Mouse (Mus musculus) T-helper 1 cell (primary cell): ENCODE measurements at regions not wholly inside any gene's neighbourhood (a gene's known extent, or its start where the extent isn't known, plus 50 kb on each side); places are given as distances from the start of the nearest gene placed in this dataset.

ENCODE experiments used
- in situ Hi-C: fragments of 300-600 bp; cut with MboI, MseI; formaldehyde crosslinking; loops from one replicate; pipeline ENCODE4 v1.15.1; 2025; ENCODE audit warnings: high pct_unique_total_duplicates

DNA sequence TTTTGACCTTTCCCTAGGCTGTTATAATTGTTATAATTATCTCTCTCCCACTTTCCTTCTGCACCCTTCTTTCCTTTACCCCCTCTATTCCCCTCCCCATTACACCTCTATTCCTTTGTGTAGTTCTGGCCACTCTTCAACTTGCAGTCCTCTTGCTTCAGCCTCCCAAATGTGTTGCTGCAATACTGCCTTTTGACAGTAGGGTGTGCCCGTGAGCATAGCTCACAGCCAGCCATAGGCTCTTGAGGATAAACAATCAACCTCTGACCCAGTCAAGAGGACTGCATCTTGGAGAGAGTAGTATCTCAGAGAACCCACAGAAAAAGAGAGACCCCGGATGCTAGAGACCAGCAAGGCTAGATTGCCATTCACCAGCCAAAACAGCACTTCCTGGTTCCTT lies 184.9 kb upstream of the 4930535I16Rik start:
- in situ Hi-C loops, result no loop called here

DNA sequence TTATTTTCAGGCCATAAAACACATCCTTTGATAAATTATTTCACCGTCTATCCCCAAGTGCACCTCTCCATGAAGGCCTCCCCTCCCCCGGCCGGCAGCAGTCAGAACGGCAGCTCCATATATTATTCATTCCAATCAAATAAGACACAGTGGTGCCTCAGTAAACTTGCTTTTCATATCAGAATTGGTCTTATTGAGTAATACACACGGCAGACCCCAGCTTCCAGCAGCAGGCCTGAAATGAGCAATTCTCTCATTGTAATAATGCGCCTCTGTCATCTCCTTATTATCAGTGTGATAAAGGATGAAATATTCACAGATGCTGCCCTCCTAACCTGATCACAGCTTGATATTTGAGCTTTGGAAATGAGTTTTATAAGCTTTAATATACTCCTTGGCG lies 169.0 kb upstream of the 4930535I16Rik start:
- in situ Hi-C loops, result no loop called here

DNA sequence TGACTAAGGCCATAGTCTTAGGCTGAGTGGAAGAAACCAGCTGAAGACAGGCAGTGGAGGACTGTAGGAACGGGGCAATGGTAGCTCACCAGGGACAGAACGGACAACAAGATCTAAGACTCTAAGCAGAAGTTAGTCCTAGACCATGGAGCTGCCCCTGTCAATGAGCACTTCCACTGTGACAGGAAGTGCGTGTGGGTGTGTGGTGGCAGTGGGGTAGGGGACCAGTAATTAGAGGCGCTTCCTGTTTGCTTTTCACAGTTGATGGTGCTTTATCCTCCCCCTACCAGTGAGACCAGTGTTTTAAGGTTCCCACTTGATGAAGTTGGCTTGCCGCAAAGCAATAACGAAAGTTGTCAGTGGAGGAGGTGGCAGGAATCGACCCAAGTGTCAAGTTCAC lies 168.4 kb upstream of the 4930535I16Rik start:
- in situ Hi-C loops, result no loop called here

DNA sequence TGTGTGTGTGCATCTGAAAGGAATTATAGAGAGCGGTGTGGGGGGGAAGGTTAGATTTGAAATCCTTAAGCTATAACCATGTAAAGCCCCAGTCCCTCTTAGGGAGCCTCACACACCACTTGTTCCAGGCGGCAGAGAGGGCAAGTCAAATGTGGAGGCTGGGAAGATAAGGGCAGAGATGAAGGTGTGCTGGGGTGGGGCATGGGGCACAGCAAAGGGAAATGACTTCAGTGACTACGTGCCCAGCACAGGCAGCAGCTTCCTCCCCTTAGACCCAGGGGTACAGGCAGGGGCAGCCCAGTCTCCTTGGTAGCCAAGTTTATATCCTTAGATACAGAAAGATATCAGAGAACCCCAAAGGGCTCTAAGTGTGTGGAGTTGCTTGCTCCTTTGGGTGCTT lies 161.8 kb upstream of the 4930535I16Rik start:
- in situ Hi-C loops, result no loop called here

DNA sequence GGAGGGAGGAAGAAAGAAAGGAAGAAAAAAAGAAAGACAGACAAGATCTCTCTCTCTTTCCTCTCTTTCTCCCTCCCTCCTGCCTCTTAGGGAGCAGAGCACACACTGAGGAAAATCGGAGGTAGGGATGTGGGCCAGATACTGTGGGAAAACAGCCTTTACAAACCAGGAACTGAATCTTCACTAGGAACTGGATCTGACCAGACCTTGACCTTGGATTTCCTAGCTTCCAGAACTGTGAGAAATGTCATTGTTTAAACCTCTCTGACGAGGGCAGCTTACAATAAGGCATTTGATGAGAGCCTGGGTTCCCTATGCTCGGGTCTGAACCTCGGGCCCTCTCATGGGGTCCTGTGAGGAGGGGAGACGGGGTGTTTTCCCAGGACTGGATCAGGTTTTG lies 157.7 kb upstream of the 4930535I16Rik start:
- in situ Hi-C loops, result no loop called here

DNA sequence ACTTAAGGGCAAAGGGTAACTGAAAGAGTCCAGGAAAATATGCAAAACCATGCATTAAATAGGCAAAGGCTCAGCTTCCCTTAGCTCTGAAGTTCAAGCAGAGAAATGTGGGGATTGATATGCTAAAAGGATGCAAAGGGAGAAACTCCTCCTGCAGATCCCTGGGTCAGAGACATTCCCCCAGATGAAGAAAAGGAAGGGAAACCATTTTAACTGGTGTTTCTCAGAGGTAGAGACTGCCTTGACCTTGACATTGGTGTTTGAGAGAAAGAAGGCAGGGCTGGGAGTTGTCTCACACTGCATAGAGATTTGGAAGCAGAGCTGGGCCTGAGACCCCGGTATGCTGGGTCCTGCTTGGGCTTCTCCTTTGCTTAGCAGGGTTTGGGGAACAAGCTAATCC lies 155.8 kb upstream of the 4930535I16Rik start:
- in situ Hi-C loops, result no loop called here

DNA sequence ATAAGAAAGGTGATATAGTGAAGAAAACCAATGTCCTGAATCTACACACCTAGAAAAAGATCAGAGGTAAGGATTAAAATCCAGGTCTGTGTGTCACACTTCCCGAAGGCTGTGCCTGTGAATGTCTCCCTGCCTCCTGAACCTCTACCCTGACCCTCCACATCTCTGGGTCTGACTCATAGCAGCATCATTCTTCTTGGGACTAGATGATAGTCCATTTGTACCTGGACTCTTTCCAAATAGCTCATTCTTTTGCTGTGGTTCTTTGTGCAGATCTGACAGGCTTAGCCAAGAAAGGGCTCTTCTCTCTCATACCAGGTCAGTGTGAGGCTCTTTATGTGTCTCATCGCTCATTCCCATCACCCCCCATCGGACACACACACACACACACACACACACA lies 146.8 kb upstream of the 4930535I16Rik start:
- in situ Hi-C loops, result no loop called here

DNA sequence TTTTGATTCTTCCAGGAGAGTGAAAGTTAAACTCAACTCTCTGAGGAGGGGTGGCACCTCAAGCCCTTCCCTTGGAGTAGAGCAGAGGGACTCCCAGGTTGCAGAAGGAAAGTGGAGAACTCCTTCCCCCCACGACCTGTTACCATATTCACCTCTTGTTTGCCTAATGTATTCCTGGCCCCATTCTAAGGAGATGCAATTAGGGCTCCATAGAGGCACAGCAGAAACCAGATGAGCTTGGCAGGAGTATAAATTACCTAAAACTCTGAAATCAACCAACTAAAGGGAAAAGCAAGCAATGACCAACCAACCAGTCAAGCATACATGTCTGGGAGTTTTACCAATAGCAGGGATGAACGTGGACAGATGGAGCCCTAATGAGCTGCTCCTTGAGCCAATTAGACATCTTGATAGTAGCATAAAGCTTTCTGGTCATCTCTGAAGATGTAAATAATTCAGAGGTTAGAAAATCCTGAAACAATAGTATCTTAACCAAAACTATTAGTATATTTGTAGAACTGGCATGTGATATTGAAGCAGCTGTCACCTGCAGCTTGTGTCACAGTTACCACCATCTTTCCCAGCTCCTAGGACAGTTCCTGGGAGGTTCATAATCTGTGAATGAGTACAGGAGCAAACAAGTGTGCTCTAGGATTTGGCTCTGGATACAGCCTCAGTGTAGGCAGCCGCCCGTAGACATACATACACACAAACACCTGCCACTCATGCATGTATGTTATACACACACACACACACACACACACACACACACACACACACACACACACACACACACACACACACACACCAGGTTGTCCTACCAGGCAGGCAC lies 145.7 kb upstream of the 4930535I16Rik start:
- in situ Hi-C loops, result no loop called here

DNA sequence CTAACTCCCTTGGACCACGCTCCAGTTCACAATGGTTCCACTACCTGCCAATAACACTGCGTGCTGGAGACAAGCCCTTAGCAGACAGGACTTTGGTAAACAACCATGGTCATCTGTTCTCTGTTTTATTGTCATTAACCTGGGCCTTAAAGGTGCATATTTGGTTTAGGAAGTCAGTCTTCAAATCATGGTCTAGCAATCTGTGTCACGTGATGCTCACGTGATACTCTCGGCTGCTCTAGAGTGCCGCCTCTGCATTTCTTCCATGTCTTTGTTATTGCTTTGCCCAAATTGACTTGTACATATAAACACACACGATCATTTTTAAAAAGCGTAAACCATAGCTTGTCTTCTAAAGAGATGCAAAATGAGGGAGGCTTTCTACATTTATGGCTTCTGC lies 139.8 kb upstream of the 4930535I16Rik start:
- in situ Hi-C loops, result no loop called here

DNA sequence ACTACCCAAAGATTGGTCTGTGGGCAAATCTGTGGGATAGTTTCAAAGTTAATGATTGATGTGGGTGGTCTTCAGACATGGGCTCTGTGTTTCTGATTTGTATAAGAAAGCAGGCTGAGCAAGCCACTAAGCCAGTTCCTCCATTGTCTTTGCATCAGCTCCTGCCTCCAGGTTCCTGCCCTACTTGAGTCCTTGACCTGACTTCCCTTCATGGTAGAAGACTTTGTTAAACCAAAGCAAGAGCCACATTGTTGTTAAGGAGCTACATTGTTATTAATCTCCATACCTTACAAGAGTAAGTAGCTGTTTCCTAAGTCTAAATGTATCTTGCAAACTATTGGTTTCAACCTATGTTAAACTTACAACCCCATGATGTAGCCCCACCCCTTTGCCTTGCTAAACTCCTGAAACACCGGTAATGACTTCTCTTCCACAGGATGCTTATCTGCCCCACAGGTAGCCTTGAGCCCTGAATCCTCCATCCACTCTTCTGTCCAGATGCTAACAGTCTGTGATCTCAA lies 136.5 kb upstream of the 4930535I16Rik start:
- in situ Hi-C loops, result no loop called here

DNA sequence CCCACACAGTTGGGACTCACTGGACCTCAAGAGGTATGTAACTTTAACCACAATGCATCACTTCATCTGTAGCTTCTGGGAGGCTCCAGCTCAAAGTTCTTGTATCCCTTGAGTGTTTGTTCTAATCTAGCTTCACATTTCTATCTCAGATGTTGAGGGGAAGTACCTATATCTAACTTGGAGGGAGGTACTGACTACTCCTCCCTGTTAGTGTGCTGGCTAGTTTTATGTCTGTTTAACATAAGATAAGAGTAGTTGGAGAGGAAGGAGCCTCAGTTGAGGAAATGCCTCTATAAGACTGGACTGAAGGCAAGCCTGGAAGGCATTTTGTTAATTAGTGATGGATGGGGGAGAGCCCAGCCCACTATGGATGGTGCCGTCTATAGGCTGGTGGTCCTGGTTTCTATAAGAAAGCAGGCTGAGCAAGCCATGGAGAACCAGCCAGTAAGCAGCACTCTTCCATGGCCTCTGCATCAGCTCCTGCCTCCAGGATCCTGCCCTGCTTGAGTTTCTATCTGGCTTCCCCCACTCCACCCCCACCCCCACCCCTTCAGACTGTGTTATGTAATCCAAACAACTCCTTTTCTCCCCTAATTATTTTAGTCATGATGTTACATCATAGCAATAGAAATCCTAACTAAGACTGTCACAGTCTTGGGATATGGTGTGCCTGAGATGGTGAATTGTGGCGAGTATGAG lies 135.7 kb upstream of the 4930535I16Rik start:
- in situ Hi-C loops, result no loop called here

DNA sequence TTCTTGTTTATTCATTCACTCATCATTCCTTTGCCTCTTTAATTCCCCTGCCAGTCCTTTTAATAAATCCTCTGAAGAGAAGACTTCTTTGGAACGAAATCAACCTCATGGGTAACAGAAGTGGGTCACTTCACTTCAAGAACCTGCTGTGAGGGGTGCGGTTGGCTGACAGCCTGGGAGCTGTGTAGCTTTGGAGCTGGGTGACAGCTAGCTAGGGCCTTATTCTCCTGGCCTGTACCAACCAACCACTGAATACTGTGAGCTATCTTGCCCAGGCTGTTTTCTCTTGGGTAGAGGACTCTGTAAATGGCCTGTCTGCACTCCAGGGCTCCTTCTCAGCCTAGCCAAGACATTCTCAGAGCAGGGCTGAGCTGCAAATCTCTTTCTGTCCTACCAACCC lies 134.6 kb upstream of the 4930535I16Rik start:
- in situ Hi-C loops, result no loop called here

DNA sequence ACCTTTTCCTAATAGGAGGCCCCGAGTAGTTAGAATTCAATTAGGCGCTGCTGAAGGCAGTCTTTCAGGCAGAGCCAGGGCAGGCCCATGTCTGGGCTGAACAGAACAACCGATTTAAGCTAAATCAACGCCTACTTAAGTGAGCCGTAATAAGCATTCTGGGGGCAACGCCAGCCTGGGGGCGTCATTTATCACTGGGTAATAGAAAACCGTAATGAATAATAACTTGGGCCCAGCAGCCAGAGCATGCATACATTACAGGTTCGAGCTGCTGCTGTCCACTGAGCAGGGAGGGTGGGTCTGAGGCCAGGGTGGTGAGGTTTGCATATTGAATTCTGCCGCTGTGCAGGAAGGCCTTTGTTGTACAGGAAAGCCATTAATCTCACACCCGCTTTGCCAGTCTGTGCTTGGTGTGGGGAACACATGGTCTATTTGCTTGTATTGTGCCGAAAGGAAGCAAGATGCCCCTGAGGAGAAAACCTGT lies 130.6 kb upstream of the 4930535I16Rik start:
- in situ Hi-C loops, result no loop called here

DNA sequence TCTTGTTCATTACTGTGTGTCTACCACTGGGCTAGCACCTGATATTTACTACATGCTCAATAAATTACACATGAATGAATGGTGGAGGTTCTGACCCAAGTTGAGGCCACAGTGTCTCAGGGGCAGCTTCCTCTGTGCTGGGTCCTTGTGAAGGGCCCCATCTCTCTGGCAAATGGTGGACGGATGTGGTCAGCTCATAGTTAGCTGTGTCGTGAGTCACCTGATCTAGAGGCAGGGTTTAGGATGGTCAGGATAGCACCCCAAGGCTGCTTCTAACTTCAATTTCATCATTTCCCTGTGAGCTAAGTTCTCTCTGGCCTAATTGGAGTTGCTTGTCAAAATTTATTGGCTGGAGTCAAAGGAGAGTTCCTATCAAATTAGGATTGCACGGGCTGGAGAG lies 130.1 kb upstream of the 4930535I16Rik start:
- in situ Hi-C loops, result no loop called here

DNA sequence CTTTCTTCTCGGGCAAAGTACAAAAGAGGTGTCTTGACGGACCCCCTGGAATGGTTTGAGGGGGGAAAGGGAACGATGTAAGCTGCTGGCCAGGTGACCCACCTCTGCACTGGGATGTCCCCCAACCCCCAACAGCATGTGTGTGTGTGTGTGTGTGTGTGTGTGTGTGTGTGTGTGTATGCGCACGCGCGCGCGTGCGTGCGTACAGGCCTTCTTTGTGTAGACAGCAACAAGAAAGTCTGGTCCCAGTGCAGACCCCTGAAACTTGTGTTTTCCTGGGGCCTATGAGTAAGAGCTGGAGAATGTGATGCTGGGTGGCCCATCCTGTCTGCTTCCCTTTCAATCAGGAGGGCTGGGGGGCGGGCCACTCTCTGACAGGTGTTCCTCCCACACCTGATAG lies 118.7 kb upstream of the 4930535I16Rik start:
- in situ Hi-C loops, result no loop called here

DNA sequence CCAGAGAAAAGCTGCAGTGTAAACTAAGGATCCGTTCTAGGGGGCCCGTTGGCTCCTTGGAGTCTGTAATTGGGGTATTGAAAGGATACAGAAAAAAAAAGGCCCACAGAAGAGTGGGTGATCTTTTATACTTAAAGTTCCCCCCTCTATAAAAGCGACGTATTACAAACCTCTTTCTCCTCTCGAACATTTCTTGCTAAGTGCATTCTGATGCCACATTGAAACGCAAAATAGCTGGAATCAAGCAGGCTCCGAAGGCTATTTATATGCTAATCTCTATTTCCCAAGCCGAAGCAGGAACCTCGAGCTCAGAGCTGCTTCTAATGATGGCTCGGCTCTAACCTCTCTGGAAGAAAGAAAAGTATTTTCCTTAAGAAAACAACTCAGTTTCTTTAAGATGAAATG lies 117.8 kb upstream of the 4930535I16Rik start:
- in situ Hi-C loops, result no loop called here

DNA sequence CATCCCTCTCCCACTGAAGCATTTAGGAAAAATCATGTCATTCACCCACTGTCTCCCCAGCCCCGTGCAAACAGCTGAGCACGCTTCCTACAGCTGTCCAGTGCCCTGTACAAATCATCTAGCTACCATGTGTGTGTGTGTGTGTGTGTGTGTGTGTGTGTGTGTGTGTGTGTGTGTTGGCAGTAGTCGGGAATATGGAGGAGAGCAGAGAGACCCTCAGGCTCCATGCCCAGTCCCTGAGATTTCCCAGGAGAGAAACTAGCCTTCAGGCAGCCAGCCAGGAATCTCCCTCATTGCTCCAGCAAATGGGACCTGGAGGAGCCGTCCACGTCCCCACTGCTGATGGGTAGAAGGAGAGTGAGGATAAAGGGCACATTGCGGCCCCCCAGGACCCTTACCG lies 117.4 kb upstream of the 4930535I16Rik start:
- in situ Hi-C loops, result no loop called here

DNA sequence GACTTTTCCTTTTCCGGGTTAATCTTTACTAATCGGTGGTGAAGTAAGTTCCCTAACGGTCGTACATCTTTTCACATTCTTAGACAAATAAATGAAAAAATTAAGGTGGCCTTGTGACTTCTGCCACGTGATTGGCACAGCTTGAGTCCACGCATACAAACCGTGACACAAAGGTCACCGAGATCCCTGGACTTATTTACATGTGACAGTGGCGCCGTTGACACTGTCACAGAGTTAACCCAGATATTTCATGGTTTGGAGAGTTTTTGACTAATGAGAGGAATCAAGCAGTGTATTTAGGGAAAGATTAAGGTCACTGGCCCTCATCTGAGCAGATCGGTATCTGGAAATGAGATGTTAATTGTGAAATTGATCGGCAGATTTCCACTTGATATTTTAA lies 110.2 kb upstream of the 4930535I16Rik start:
- in situ Hi-C loops, result no loop called here

DNA sequence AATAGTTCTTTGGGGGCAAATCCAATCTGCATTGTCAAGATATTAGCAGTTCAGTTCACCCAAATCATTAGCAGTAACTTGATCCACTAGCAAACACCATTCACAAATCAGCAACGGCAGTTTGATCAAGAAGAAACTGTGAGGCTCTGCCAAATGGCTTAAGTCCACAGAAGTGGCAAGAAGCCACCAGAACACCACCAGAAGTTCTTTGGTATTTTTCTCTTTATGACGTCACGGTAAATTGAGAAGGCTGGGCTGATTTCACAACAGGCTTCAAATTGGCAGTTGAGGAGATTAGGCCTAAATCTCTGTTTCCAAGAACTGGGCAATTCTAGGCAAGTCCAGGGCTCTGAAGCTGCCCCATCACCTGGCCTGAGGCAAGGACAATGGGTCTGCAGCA lies 98.6 kb upstream of the 4930535I16Rik start:
- in situ Hi-C loops, result no loop called here

DNA sequence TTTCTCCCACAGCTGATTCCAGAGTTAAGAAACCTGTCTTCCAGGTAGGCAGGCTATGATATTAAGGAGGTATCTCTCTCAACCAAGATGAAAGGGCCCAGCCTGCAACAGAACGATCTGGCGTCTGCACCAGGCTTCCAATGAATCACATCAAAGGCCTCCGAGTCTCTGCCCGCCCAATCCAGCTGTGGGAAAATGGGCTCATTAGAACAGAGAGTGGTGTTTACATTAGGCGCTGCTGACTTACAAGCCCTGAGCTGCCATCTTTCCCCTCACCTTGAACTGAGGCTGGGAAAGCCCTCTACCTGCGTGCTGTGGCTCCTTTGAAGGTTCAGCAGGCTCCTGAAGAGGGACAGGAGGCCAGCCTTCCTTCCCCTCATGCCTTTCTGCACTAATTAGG lies 97.5 kb upstream of the 4930535I16Rik start:
- in situ Hi-C loops, result no loop called here

DNA sequence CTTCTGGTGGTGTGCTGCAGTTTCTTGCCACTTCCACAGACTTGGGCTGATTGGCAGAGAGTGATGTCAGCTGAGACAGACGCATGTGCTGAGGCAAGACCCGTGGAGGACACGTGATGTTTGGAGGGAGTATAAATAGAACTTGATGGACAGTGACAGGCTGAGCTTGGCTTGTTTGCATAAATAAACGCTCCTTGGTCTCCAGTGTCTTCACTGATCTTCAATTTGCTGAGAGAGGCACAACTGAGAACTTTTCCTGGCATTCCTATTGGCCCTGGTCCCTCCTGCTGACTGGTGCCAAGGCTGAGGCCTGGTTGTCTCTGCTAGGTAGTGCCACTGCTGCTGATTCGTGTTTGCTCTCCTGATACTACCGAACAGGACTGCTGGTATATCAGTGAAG lies 94.6 kb upstream of the 4930535I16Rik start:
- in situ Hi-C loops, result no loop called here

DNA sequence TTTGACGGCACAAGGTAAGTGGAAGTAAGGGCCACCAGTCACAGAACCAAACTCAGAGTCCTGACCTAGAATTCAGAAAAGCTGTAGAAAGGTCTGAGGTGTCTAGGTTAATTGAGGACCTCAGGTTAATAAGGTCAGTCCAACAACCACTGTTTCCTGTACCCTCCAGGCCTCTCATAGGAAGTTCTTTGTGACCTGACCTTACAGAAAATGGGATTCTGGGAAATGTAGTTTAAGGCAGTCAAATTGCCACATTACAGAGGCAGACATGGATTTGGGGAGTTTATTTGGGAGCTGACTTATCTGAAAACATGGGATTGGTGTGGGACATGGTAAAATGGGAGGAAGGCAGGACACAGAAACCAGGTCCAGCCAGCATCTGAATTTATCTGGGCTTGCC lies 90.9 kb upstream of the 4930535I16Rik start:
- in situ Hi-C loops, result no loop called here
